Mouse (Mus musculus) cerebellum, adult 9-10 months (tissue): ENCODE results near the gene Stra6l.
A peak's percentile ranks its signal among the peaks of the same experiment; 100 is the strongest.

Experiments used
- DNase-seq: peaks from one replicate; pipeline ENCODE4 v3.0.0; 2022

The Stra6l gene

DNA sequence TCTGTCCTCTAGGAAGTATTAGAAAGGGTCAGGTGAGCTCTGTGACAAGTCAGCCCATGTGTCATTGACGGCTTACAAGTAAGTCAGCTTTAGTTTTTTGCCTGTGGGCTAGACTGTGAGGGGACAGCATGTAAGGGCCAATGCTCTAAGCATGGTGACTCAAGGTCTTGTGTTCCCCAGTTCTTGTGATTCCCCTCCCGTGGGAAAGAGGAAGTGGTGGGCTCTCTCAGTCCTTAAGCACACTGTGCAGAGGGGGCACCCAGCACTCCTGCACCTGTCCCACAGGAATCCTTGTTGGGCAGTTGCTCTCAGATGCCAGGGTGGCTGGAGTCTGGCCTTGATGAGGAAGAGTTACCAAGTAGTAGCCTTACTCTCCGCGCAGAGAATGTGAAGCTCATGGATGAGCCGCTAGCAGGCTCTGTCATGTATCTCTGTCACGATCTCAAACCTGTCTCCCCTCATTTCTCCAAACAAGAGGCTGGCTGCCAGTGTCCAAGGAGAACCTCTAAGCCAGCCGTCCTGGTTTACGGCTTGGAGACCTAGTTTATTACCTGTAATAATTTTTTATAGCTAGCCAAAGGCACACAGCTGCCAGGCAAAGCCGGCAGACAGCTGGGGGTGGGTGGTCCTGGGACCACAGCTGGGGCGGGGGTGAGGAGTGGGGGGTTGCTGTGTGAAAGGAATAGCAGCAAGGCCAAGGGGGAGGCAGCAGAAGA is at the start of gene Stra6l:
Stra6l (plus strand) TSS at position 556 of the 716 bp plus-strand sequence.
- DNase-seq, result no peak

DNA sequence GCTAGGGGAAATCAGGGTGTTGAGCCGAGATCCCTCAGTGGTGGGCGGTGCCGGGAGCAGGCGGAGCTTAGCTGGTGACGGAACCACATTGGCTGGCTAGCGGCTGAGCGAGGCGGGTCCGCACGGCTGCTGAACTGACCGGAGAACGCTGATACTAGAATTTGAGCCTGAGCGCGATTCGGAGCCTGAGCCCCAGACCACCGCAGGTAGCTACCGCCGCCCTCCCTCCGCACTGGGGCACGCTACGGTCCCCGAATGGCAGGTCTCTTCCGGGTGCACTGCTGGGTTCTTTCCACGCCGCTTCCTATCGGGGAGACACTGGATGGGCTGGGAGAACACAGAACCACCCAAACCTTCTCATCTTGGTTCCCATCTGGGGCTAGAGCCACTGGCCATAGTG is 49.5 kb upstream of the Stra6l start, which contains the start of gene Aldh1b1:
Aldh1b1 (plus strand) TSS at position 59 of the 400 bp plus-strand sequence.
- no peak for DNase-seq

DNA sequence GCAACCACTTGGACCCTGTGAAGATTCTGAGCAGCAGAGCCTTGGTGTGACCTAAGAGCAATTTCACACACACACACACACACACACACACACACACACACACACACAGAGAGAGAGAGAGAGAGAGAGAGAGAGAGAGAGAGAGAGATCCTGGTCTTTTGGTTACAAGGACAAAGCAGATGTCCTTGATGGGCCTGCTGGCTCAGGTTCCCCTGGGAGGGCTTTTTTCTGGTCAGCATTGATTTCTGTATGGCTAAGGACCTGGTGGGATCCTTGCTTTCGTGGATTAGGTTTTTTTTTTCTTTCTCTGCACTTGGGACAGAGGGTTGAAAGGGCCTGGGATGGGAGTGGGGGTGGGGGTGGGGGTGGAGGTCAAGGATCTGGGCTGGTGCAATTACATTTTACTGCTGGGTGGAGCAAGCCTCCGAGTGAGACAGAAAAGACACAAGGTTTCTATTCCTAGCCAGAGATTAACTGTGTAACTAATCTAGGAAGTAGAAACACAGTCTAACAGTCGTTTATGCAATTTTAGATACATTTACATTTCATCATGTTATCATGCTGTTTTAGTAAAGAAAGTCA is 48.4 kb upstream of the Stra6l start:
- no peak for DNase-seq

DNA sequence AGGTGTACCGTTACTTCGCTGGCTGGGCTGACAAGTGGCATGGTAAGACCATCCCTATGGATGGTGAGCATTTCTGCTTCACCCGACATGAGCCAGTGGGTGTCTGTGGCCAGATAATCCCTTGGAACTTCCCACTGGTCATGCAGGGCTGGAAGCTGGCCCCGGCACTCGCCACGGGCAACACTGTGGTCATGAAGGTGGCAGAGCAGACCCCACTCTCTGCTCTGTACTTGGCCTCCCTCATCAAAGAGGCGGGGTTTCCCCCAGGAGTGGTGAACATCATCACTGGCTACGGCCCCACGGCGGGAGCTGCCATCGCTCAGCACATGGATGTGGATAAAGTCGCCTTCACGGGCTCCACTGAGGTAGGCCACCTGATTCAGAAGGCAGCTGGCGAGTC is 45.6 kb upstream of the Stra6l start:
- DNase-seq, result no peak

DNA sequence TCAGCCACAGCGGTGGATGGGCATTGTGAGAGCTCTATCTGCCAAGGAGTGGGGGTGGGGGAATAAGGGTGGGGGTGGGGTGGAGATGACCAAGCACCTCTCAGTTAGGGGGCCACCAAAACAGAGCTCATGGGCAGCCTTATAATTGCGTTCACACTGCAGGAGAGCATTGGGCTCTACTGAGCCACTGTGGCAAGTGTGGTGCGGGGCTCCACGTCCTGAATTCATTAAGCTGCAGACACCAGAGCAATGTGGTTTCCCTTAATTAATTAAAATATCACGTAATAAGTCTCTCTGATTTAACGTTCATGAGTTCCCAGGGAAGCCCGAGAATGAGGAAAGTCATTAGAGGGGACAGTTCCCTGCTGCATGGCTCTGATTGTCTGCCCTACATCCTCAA is 40.4 kb upstream of the Stra6l start:
- no peak for DNase-seq

DNA sequence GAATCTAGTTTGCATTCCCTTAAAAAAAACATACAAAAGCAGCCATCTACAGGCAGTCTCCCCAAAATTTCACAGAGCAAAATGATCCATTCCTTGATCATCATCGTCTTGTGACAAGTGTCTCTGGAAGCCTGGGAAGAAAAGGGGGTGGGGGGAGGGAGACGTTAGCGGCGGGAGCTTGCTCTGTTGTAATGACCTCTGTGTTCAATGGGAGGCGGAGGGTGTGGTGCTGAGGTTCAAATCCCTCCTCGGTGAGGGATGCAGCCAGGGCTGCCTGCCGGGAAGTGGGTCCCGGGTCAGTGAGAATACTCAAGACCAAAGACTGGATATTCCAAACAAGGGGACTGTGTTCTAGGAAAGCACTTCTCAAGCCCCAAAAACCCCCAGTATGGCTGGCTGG is 37.2 kb upstream of the Stra6l start:
- DNase-seq, result no peak

DNA sequence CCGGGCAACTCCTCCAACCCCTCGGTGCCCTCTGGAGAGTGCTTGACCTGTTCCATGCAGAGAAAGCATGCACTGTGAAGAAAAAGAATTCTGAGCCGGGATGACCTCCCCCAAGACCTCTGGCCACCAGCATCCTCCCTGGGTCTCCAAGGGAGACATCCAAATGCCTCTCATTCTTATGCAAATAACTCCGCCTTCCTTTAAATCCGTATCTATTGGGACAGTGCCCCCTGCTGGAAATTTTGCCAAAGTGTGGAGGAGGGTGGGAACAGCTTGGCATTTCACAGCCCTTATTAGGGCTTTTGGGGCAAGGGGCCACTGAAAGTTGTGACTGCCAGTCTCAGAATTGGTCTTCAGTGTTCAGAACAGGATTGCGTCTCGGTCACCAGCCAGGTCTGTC is 32.9 kb upstream of the Stra6l start:
- peak; percentile 26 for DNase-seq

DNA sequence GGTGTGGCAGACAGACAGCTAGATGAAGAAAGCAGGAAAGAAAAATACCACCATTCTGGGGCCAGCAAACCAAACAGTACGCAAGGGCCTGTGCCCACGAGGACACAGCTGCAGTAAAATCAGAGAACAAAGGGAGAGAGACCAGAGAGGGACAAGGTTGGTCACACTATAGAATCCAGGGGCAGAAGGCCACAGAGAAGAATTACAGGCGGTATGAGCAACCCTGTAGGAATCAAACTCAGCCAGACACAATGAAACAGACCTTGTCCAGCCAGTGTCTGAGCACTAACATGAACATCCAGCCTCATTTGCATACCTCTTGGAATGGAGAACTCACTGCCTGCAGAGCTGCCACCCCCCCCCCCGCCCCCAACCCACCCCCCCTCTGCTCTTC is 29.7 kb upstream of the Stra6l start:
- no peak for DNase-seq

DNA sequence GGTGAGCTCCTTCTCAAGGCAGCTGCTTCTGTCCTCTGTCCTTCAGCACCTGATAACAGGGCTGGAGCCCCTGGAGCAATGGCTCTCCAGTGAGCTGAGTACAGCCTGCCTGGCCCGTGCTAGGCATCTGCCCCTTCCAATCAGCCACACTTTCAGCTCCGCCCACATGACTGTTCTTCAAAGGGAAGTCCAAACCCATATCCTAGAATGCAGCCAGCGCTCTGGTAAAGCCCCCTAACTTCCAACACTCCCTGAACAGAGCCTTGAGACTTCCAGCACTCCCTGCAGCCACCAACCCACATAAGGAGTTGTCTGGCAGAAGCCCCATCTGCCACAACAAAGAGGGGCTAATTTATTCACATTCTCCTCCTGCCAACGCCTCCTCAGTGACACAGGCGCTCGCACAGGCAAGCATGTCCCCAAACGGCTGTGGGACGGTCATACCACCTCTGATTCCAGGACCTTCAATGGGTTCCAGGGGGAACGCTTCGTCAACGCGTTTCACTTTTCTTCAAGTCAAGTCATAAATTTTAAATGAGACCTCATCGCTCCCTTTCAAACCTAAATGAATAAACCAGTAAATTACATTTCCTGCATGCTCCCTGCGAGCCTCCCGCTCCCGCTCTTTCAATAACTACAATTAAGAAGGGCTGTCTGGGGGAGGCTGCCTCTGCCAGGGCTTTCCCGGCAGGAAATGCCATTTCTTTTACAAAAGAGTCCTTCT is 29.1 kb upstream of the Stra6l start:
- DNase-seq, result no peak

DNA sequence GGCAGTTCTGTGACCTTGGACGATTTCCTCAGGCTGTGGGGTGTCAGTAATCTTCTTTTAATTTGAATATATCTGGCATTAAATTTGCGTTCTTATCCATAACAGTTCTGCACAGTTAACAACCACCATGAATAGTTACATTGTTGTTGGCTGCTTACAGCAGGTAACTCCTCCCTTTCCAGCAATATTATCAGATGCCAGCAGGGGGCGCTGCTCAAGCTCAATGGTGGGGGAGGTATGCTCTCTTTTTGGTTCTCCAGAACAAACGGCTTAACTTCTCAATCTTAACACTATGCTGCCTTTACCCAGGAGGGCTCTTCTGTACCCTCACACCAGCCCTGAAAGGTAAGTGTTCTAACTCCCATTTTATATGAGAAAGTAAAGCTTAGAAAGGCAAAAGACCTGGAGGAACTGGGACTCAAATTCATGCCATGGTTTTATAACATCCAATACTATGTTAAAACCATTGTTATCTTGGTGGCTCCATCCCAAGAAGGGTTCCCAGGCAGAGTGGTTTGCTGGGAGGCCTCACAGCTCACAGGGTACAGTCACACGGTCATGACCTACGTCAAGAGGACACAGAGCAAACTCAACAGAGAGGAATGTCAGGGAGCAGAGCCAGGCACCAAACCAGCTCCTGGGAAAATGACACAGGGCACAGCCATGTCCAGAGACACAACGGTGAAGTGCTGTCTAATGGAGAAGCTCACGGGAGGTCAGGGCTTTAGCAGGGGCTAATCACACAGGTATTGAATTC is 28.2 kb upstream of the Stra6l start:
- peak; percentile 22 for DNase-seq

DNA sequence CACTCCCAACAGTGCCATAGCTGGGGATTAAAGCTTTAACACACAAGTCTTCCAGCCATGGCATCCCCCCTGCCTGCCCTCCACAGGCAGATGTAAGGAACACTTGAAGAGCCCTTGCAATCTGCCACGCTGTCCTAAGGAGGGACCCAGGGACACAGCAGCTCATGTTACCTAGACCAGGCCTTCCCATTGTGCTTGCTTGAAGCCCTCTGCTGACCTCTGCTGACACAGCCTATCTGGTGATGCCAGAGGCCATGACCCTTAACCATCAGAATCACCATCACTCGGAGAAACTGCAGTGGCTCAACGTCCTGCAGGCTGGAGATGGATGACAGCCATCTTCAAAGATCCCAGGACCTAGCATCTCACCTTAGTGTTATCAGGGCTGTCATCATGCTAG is 26.5 kb upstream of the Stra6l start:
- DNase-seq, result no peak

DNA sequence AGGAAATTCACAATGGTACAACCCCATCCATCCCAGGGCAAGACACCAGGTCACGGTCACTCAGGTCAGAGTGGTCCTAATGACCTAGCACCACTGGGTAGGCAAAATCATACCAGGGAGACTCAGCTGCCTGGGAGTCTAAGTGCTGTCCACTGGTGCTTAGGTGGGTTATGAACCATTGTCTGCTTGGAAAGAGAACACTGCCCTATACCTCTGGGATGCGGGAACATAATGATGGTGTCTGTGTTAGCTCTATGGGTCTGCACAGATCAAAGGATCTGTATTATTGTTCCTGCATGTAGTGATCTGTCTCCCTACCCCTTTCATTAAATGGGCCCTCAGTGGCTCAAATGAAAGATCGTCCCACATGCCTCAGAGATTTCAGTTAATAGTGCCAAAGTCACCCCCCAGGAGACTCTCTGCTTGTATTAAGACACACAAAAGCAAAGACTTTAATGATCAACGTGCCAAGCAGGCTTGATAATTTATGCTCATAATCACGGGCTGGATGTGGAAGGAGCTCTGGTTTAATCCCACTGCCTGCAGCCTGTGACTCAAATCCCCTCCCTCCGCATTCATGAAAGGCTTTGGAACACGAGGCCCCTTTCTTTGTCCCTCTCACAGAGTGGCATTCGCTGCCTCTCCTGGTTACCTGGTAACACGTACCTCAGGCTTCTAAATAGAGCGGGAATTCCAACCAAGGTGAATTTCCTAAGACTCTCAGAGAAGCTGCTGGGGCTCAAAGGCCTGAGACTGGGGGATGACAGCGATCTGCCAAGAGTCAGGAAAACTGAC is 25.5 kb upstream of the Stra6l start:
- no peak for DNase-seq

DNA sequence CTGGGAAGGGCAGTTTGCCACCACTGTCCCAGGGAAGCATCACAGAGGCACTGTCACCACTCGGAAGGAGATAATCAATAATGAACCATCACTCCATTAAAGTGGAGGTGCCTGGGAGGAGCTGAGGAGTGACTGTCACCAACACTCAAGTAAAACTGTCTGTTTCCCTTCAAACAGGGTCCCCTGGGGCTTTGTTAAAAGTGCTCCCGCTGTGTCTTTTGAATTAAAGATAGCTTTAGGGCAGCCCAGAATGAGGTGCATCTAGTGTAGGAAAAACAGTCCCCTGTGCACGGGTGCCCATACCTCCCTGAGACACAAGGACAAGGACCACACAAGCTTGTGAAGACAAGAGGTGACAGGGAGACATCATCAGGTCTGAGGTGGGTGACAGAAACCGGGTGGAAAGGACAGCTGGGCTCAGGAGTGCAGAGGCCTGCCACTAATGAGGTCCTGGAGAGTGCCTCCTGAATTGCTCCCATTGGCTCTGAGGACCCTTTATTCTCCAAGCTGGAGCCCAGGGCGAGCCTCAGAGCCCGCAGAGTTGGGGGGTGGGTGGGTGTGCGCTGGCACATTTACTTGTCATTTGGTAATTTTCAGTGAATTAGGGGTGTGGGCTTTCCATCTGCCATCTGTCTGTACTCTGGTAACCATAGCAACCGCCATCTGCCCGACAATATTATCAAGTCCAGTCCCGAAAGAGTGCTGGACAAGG is 24.3 kb upstream of the Stra6l start:
- no peak for DNase-seq

DNA sequence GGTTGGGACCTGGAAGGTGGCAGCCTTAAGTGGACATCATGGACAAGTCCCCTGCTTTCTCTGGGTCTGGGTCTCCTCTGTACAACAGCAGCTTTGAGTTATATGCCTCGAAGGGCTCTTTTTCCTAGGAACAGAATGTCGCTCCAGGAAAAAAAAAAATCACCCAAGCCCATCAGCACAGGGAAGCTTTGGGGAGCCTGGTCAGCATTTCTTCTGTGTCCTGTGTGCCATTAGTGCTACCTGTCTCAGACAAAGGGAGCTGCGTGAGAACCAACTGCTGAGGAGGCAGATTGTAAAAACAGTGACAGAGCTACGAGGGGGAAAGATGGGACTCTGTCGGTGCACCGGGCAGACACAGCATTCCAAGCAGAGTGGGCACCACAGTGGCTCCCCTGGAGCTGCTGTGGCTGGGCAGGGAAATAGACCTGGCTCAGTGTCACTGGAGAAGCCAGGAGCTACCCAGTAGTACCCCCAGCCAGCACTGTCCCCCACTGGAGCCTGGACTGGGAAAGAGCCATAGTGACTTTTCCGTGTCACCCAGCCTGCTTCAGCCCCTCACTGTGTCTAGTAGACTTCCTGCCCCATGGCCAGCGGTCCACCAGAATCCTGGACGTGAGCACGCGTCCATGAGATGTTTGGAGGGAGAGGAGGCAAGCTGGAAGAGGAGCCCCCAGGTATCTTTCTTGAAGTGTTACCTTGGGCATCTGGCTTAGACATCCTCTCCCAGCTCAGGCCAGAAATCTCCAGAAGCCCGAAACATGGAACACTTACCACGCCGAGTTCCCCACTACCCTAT is 23.5 kb upstream of the Stra6l start:
- DNase-seq, result no peak

DNA sequence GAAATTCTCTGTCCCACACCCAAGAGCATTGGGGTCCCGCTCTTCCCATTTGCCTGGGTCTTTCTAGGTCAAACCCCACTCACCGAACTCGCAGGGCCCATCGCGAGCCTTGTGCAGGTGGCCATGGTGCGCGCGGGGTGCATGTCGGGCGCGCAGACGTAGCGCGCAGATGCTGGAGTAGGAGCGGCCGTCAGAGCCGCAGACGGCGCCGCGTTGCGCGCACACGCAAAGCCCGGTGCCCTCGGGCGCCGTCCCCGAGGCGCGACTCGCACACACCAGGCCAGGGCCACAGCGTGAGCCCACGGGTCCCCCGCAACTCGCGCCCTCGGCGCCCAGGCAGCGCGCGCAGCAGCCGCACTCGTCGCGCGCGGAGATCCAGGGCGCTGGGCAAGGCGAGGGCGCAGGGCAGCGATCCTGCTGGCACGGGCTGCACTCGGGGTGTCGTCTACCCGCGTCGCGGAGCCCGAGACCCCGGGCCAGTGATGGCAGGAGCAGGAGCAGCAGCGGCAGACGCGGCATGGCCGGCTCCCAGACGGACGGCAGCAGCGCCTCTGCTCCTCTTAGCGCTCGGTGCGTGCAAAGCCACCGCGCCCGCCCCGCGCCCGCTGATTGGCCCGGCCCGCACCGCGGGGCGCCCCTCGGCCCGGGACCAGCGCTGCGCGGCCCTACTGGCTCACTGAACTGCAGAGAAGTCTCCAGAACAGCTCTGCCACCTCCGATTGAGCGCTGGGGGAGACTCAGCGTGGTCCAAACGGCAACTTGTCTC is 22.0 kb upstream of the Stra6l start, which contains the start of gene Igfbpl1:
Igfbpl1 (minus strand) TSS at position 649 of the 766 bp plus-strand sequence.
- DNase-seq, result no peak

DNA sequence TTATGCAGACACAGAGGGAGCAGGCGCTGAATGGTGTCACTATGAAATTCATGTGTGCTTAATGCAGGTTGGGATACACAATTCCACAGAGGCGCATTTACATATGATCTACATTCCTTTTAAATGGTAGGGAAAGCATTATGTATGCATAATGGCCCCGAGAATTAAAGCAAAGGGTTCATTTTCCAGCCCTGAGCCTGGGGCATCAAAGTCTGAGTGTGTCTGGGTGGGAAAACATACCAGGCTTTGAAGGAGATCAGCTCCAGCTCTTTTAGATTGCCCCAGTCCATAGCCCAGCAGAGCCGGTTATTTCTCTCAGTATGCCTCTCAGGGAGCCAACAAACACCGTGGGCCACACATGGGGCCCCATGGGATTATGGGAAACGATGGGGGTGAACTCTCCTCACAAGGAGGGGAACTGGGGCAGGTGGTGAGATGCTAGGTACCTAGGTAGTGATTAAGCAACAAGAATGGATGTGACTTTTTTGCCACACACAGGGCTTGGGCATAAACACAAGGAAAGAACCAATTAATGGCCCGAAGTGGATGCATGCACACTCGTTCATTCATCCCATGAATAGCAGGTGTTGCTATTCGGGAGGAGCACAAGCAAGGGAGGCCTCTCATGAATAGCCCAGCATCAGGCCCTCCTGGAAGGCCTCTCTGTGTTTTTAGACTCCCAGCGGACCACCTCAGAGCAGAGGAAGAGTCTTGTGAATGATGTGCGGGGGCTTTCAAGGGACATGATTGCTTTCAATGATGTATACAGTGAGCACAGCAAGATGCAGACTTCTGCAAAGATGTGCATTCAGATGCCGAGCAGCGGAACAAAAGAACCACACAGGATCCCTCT is 18.3 kb upstream of the Stra6l start:
- DNase-seq, result no peak

DNA sequence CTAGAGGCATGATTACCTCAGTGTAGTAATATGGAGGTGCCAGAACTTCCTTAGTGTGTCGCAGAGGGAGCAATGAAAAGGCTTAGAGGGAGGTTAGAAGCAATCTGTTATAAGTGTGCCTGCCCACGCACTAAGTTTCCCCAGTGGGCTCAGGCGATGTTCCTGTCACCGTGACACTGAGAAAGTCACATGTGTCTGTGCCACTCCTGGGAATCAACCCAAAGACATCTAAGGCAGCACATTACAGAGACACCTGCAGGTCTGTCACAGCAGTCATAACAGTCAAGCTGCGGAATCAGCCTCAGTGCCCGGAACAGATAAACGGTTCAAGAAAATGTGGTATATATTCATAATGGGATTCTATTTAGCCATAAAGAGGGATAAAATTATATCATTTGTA is 16.5 kb upstream of the Stra6l start:
- DNase-seq, result no peak

DNA sequence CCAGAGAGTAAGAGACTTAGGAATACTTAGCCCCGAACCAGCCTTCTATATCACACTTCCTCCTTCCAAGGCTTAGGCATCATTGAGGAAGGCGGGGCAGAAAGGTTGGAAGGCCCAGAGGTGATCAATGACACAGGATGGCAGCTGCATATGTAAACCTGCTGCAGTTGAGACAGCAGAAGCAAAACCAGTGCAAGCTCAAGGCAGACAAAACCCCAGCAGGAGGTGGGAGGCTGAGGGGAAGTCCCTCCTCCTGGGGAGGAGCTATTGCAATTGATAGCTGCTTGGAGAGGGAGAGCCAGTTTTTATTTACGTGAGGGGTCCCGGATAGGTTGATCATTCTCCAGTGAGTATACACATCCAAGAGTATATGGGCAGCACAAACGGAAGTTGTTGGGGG is 15.0 kb upstream of the Stra6l start:
- DNase-seq, result no peak

DNA sequence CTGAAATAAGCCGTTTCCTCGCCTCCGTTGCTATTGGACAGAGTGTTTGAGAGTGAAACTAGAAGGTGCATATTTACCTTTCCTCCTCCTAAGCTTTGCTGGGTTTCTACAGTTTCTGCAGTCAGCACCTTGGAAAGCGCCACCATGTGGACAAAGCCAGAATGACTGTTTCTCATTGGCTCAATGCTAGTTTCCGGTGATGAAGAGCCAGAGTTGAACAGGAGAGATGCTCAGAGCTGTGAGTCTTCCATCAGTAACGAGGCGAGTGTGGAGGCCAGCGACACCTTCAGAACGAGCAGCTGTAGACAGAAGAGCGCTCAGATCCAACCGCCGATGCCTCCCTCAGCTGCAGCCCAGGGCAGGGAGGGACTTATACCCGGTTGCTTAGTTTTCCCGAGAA is 4.1 kb upstream of the Stra6l start:
- no peak for DNase-seq
